Mouse (Mus musculus) myocyte (in vitro differentiated cells): ENCODE measurements around the gene Sgpp1. TPM values are rescaled to one million over a fixed set of nuclear protein-coding genes. Genes with fewer than 3 reads are reported as not detected.

Source experiments
- H3K27me3 ChIP-seq: one replicate; pipeline ENCODE4 v1.6.1; 2011; ENCODE audit not compliant: control insufficient read depth, insufficient read depth, insufficient read length
- H3K36me3 ChIP-seq: one replicate; pipeline ENCODE4 v1.6.1; 2011; ENCODE audit not compliant: control insufficient read depth, insufficient read depth
- H3K4me2 ChIP-seq: one replicate; pipeline ENCODE4 v1.6.1; 2011; ENCODE audit warnings: low read depth, control low read depth
- H3K4me3 ChIP-seq: one replicate; pipeline ENCODE4 v1.5.1; 2011; ENCODE audit warnings: mild to moderate bottlenecking, control low read depth, moderate library complexity
- H3K79me2 ChIP-seq: one replicate; pipeline ENCODE4 v1.6.1; 2011; ENCODE audit not compliant: control insufficient read depth, insufficient read depth
- H3ac ChIP-seq: one replicate; pipeline ENCODE4 v1.6.1; 2011; ENCODE audit not compliant: control insufficient read depth, insufficient read length
- CEBPB ChIP-seq: IDR thresholded peaks from 2 replicates; pipeline ENCODE4 v1.6.1; 2011; ENCODE audit warnings: mild to moderate bottlenecking, moderate library complexity; ENCODE audit not compliant: poor library complexity, insufficient read depth, severe bottlenecking
- E2F4 ChIP-seq: IDR thresholded peaks from one replicate; pipeline ENCODE4 v1.6.1; 2011; ENCODE audit warnings: mild to moderate bottlenecking, control low read depth, moderate library complexity; ENCODE audit not compliant: insufficient read depth
- MAX ChIP-seq: IDR thresholded peaks from one replicate; pipeline ENCODE4 v1.6.1; 2011; ENCODE audit warnings: low read depth, mild to moderate bottlenecking, control low read depth
- MYOD1 ChIP-seq, 3 experiments: IDR thresholded peaks; one replicate each; pipeline ENCODE4 v1.6.1; 2011; ENCODE audit warnings: control low read depth in 2 of 3, low read depth in 2 of 3, mild to moderate bottlenecking in 2 of 3, moderate library complexity in 1 of 3; ENCODE audit not compliant: insufficient read length in 2 of 3, control insufficient read depth in 1 of 3
- MYOG ChIP-seq, 3 experiments: IDR thresholded peaks; one replicate each; pipeline ENCODE4 v1.6.1; 2011; ENCODE audit warnings: control low read depth in 2 of 3, low read depth in 2 of 3, mild to moderate bottlenecking in 2 of 3; ENCODE audit not compliant: insufficient read length in 2 of 3, control insufficient read depth in 1 of 3, insufficient read depth in 1 of 3
- POLR2A ChIP-seq: IDR thresholded peaks from one replicate; pipeline ENCODE4 v1.6.1; 2011; ENCODE audit warnings: low read depth, mild to moderate bottlenecking, control low read depth, moderate library complexity; ENCODE audit not compliant: insufficient read length
- POLR2AphosphoS2 ChIP-seq: IDR thresholded peaks from one replicate; pipeline ENCODE4 v1.6.1; 2011; ENCODE audit warnings: low read depth, control low read depth; ENCODE audit not compliant: insufficient read length
- REST ChIP-seq: IDR thresholded peaks from one replicate; pipeline ENCODE4 v1.6.1; 2011; ENCODE audit warnings: mild to moderate bottlenecking, control low read depth, moderate library complexity; ENCODE audit not compliant: insufficient read depth, insufficient read length
- SRF ChIP-seq: IDR thresholded peaks from one replicate; pipeline ENCODE4 v1.6.1; 2011; ENCODE audit warnings: low read depth; ENCODE audit not compliant: control insufficient read depth, insufficient read length
- TCF12 ChIP-seq: IDR thresholded peaks from one replicate; pipeline ENCODE4 v1.6.1; 2011; ENCODE audit warnings: mild to moderate bottlenecking, control low read depth; ENCODE audit not compliant: poor library complexity, insufficient read depth, severe bottlenecking
- TCF3 ChIP-seq: IDR thresholded peaks from one replicate; pipeline ENCODE4 v1.6.1; 2011; ENCODE audit warnings: low read depth, control low read depth; ENCODE audit not compliant: insufficient read length
- USF1 ChIP-seq: IDR thresholded peaks from one replicate; pipeline ENCODE4 v1.6.1; 2011; ENCODE audit warnings: low read depth, mild to moderate bottlenecking, control low read depth, moderate library complexity
- polyA plus RNA-seq: library from polyadenylated mRNA; unstranded; fragments of >200 nt; fragmentation: generic; extraction: Trizol; gene quantifications from one replicate; pipeline ENCODE4 v1.2.1, GENCODE M21; 2012; ENCODE audit warnings: missing spikeins

The Sgpp1 gene
- polyA plus RNA-seq, 1 experiment: 4.9 TPM

DNA sequence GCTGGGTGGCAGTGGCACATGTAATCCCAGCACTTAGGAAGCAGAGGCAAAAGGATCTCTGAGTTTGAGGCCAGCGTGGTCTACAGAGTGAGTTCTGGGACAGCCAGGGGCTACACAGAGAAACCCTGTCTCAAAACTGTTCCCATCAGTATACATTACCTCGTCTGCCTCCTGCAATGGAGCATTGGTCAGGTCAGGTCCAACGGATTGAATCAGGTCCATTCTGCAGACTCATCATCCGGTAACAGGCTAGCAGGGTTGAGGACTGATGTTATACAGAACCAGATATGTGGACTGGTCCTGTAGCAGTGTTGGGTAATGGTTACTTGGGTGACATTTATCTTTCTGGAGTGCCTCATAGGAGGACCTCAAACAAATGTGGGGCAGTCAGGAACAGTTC is 62.9 kb downstream of the Sgpp1 start:
- Histone ChIP-seq H3K36me3 (no peaks in the 10 kb centered on the region), H3K79me2 (peaks cover 17% of the 10 kb centered on the region), H3K4me2 (no peak overlapping the region), H3K27me3 (no peaks in the 10 kb centered on the region), H3ac (no peak overlapping the region), H3K4me3 (no peak overlapping the region)
- TF ChIP-seq POLR2AphosphoS2 (no peak), POLR2A (no peak), CEBPB (no peak), MYOG (IDR thresholded peaks at IDR 0.05; ENCODE audit: control insufficient read depth in 1 of 3, insufficient read depth in 1 of 3, insufficient read length in 2 of 3, low read depth in 2 of 3) (no peak), REST (no peak), TCF12 (no peak)

GRCm38 (mm10) chr12:75671759-75672315 is 63.7 kb downstream of the Sgpp1 start:
- Histone ChIP-seq H3K79me2 (peaks cover 17% of the 10 kb centered on the region), H3K36me3 (no peaks in the 10 kb centered on the region), H3K4me2 (no peak overlapping the region), H3K4me3 (no peak overlapping the region), H3K27me3 (no peaks in the 10 kb centered on the region), H3ac (no peak overlapping the region)
- TF ChIP-seq TCF12: no peak
- no peak for TF ChIP-seq TCF3
- TF ChIP-seq MYOG (IDR thresholded peaks at IDR 0.05; ENCODE audit: control insufficient read depth in 1 of 3, insufficient read depth in 1 of 3, insufficient read length in 2 of 3, low read depth in 2 of 3): no peak
- no peak for TF ChIP-seq POLR2A
- no peak for TF ChIP-seq CEBPB

DNA sequence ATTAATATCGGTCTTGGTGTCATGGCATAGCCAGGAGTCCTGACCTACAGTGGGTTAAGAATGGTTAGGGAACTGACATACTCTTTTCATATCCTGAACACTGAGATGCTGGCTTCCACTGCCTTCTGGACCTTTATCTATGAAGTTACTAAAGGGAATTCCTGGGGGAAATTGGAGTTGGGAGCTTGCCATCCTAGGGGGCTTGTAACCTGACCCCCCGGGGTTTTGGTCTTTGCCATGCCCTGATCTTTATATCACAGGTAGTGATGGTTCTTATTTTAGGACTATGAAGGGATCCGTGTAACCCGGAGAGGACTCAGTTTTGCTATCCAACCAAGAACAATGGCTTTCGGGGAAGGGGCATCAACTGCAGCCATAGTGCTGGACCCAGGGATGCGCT is 64.9 kb downstream of the Sgpp1 start:
- Histone ChIP-seq H3K4me3 (peak overlapping the region; percentile 49), H3K79me2 (peaks cover 17% of the 10 kb centered on the region), H3K4me2 (peak overlapping the region; percentile 83), H3K36me3 (no peaks in the 10 kb centered on the region), H3K27me3 (no peaks in the 10 kb centered on the region), H3ac (no peak overlapping the region)
- TF ChIP-seq E2F4 (no peak), POLR2A (no peak), REST (no peak), MYOG (IDR thresholded peaks at IDR 0.05; ENCODE audit: control insufficient read depth in 1 of 3, insufficient read depth in 1 of 3, insufficient read length in 2 of 3, low read depth in 2 of 3) (no peak), POLR2AphosphoS2 (no peak), CEBPB (no peak), SRF (no peak), MYOD1 (IDR thresholded peaks at IDR 0.05; ENCODE audit: control insufficient read depth in 1 of 3, insufficient read length in 2 of 3, low read depth in 2 of 3) (no peak), USF1 (no peak), TCF3 (no peak), TCF12 (no peak), MAX (no peak)

- H3K4me3 ChIP-seq: peak within 1 kb of the TSS; percentile 49
- TF ChIP-seq CEBPB (no peak), MYOD1 (IDR thresholded peaks at IDR 0.05; ENCODE audit: control insufficient read depth in 1 of 3, insufficient read length in 2 of 3, low read depth in 2 of 3) (peak in 1 of 3 experiments; percentile 46), MAX (no peak), REST (peak; percentile 45), MYOG (IDR thresholded peaks at IDR 0.05; ENCODE audit: control insufficient read depth in 1 of 3, insufficient read depth in 1 of 3, insufficient read length in 2 of 3, low read depth in 2 of 3) (peak in 1 of 3 experiments; percentile 21), POLR2A (peak; percentile 91), TCF12 (no peak), TCF3 (no peak), SRF (peak; percentile 86), USF1 (no peak), E2F4 (peak; percentile 76), POLR2AphosphoS2 (peak; percentile 93)
- H3ac ChIP-seq: peak within 1 kb of the TSS; percentile 51
- H3K27me3 ChIP-seq: no peaks in the 10 kb centered on the region
- peak within 1 kb of the TSS; percentile 96 for H3K4me2 ChIP-seq
- no peaks in the 10 kb centered on the region for H3K36me3 ChIP-seq
- H3K79me2 ChIP-seq: peaks cover 17% of the 10 kb centered on the region
Measured at GRCm38 (mm10) chr12:75669258-75670106, 66.0 kb downstream of the Sgpp1 start, which contains the start of gene Wdr89. Gene Wdr89 (minus strand): TSS chr12:75669537.

DNA sequence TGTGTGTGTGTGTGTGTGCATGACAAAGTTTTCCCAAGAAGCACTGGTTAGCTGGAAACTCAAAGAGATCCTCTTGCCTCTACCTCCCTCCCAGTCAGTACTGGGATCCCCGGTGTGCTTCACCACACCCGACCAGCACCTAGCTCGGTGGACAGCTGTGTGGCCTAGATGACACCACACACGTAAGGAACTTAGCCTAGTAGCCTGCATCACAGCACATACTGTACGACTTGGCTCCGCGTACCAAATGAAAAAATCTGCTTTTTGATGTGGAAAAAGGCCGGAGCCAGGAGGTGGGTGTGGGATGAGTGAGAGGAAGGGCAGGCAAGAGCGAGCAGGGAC is 66.6 kb downstream of the Sgpp1 start:
- H3K79me2 ChIP-seq: peaks cover 17% of the 10 kb centered on the region
- peak overlapping the region; percentile 51 for H3ac ChIP-seq
- H3K4me3 ChIP-seq: peak overlapping the region; percentile 49

More for the DNA sequence above, 66.6 kb downstream of the Sgpp1 start:
- Histone ChIP-seq H3K36me3 (no peaks in the 10 kb centered on the region), H3K4me2 (peak overlapping the region; percentile 96), H3K27me3 (no peaks in the 10 kb centered on the region)
- TF ChIP-seq MYOD1 (IDR thresholded peaks at IDR 0.05; ENCODE audit: control insufficient read depth in 1 of 3, insufficient read length in 2 of 3, low read depth in 2 of 3) (peak in 1 of 3 experiments; percentile 19), E2F4 (no peak), REST (peak; percentile 64)
